Mouse (Mus musculus): ENCODE data around the gene Tfe3. TPM values are rescaled to one million over a fixed set of nuclear protein-coding genes. Genes with fewer than 3 reads are reported as not detected.
"Not testable (repeated sequence)": the region's sequence is repeated elsewhere in the genome, so short reads cannot be mapped to it uniquely, and the experiment has no call there.

The Tfe3 gene
- polyA plus RNA-seq (2016; fragmentation: Nextera tagmentation; extraction: Ambion mirVana), result 27.7 and 30.4 TPM in 2 replicates

- ATAC-seq (ENCODE audit: insufficient number of reproducible peaks, insufficient read depth, low FRiP score, low TSS enrichment, low read depth), result peak; percentile 95
- Histone ChIP-seq H3K9me3 (no peaks in the 10 kb centered on the region), H3K27me3 (no peaks in the 10 kb centered on the region), H3K27ac (0 out of 2 replicates have a peak within 1 kb of the TSS, but pooled peaks have one; percentile 29), H3K36me3 (peaks cover 13% of the 10 kb centered on the region), H3K4me1 (replicated peaks) (peaks cover 24% of the 10 kb centered on the region), H3K9ac (replicated peaks) (peak within 1 kb of the TSS; percentile 67), H3K4me3 (replicated peaks) (peak within 1 kb of the TSS; percentile 64), H3K4me2 (peak within 1 kb of the TSS; percentile 71)
- WGBS, result 20% methylated on average over 35 of the region's 38 CpGs
Observed at GRCm38 (mm10) chrX:7762137-7762920, at the start of gene Tfe3. Gene Tfe3 (plus strand): TSS chrX:7762560.

- H3K9me3 ChIP-seq; H3K9ac ChIP-seq (replicated peaks); H3K36me3 ChIP-seq; H3K27ac ChIP-seq; H3K27me3 ChIP-seq; H3K4me1 ChIP-seq (replicated peaks): not testable (repeated sequence)
- peak; percentile 73 for ATAC-seq (ENCODE audit: insufficient number of reproducible peaks, insufficient read depth, low FRiP score, low TSS enrichment, low read depth)
- Histone ChIP-seq H3K4me3 (replicated peaks) (peak overlapping the region; percentile 35), H3K4me2 (peak overlapping the region; percentile 51)
- WGBS, result 30% methylated on average over 6 of the region's 12 CpGs
Observed at GRCm38 (mm10) chrX:7713764-7714134, 48.6 kb upstream of the Tfe3 start.

GRCm38 (mm10) chrX:7714135-7714899, 48.0 kb upstream of the Tfe3 start, which contains the start of gene Wdr45:
Gene Wdr45 (plus strand): TSS chrX:7714333.
- 15% methylated on average over 22 of the region's 60 CpGs for WGBS
- H3K4me1 ChIP-seq (replicated peaks); H3K27me3 ChIP-seq; H3K36me3 ChIP-seq; H3K9ac ChIP-seq (replicated peaks); H3K9me3 ChIP-seq; H3K27ac ChIP-seq: not testable (repeated sequence)
- peak within 1 kb of the TSS; percentile 35 for H3K4me3 ChIP-seq (replicated peaks)
- peak; percentile 96 for ATAC-seq (ENCODE audit: insufficient number of reproducible peaks, insufficient read depth, low FRiP score, low TSS enrichment, low read depth)
- H3K4me2 ChIP-seq, result peak within 1 kb of the TSS; percentile 51

GRCm38 (mm10) chrX:7716058-7716457, 46.3 kb upstream of the Tfe3 start:
- H3K4me3 ChIP-seq (replicated peaks); H3K9me3 ChIP-seq; H3K9ac ChIP-seq (replicated peaks); ATAC-seq (ENCODE audit: insufficient number of reproducible peaks, insufficient read depth, low FRiP score, low TSS enrichment, low read depth); H3K4me1 ChIP-seq (replicated peaks); H3K36me3 ChIP-seq; H3K27ac ChIP-seq; H3K27me3 ChIP-seq; H3K4me2 ChIP-seq: not testable (repeated sequence)
- WGBS, result 61% methylated on average over 1 of the region's 1 CpGs

GRCm38 (mm10) chrX:7721514-7722281, 40.7 kb upstream of the Tfe3 start, which contains the start of gene Gm45208:
Gene Gm45208 (plus strand): TSS chrX:7722245.
- peaks cover 20% of the 10 kb centered on the region; the same call in 1 of the 2 replicates for H3K36me3 ChIP-seq
- no peaks in the 10 kb centered on the region for H3K27me3 ChIP-seq
- peak within 1 kb of the TSS; percentile 63 for H3K9ac ChIP-seq (replicated peaks)
- peak within 1 kb of the TSS; percentile 87 for H3K27ac ChIP-seq
- peak within 1 kb of the TSS; percentile 65 for H3K4me2 ChIP-seq
- 23% methylated on average over 22 of the region's 22 CpGs for WGBS
- peak; percentile 80; the same call in 1 of the 2 replicates for ATAC-seq (ENCODE audit: insufficient number of reproducible peaks, insufficient read depth, low FRiP score, low TSS enrichment, low read depth)
- H3K9me3 ChIP-seq, result no peaks in the 10 kb centered on the region
- H3K4me1 ChIP-seq (replicated peaks), result peaks cover 4% of the 10 kb centered on the region; the same call in 1 of the 2 replicates
- H3K4me3 ChIP-seq (replicated peaks), result peak within 1 kb of the TSS; percentile 53

GRCm38 (mm10) chrX:7722282-7722611, 40.1 kb upstream of the Tfe3 start:
- WGBS, result 13% methylated on average over 11 of the region's 11 CpGs
- Histone ChIP-seq H3K9ac (replicated peaks) (peak overlapping the region; percentile 63), H3K4me2 (peak overlapping the region; percentile 65), H3K4me1 (replicated peaks) (peaks cover 4% of the 10 kb centered on the region; the same call in 1 of the 2 replicates), H3K9me3 (no peaks in the 10 kb centered on the region), H3K4me3 (replicated peaks) (peak overlapping the region; percentile 53), H3K27ac (peak overlapping the region; percentile 87; the same call in 1 of the 2 replicates), H3K36me3 (peaks cover 26% of the 10 kb centered on the region; the same call in 1 of the 2 replicates), H3K27me3 (no peaks in the 10 kb centered on the region)
- peak; percentile 48; the same call in 1 of the 2 replicates for ATAC-seq (ENCODE audit: insufficient number of reproducible peaks, insufficient read depth, low FRiP score, low TSS enrichment, low read depth)

GRCm38 (mm10) chrX:7722691-7723090, 39.7 kb upstream of the Tfe3 start:
- H3K27ac ChIP-seq, result no peak overlapping the region
- no peak for ATAC-seq (ENCODE audit: insufficient number of reproducible peaks, insufficient read depth, low FRiP score, low TSS enrichment, low read depth)

GRCm38 (mm10) chrX:7724135-7724534, 38.2 kb upstream of the Tfe3 start:
- Histone ChIP-seq H3K9ac (replicated peaks) (no peak overlapping the region), H3K9me3 (no peaks in the 10 kb centered on the region), H3K4me2 (no peak overlapping the region), H3K4me1 (replicated peaks) (peaks cover 6% of the 10 kb centered on the region), H3K4me3 (replicated peaks) (no peak overlapping the region), H3K27me3 (no peaks in the 10 kb centered on the region), H3K36me3 (peaks cover 31% of the 10 kb centered on the region; the same call in 1 of the 2 replicates), H3K27ac (no peak overlapping the region)
- no peak for ATAC-seq (ENCODE audit: insufficient number of reproducible peaks, insufficient read depth, low FRiP score, low TSS enrichment, low read depth)
- 82% methylated on average over 7 of the region's 7 CpGs for WGBS

More at GRCm38 (mm10) chrX:7722691-7723090, 39.7 kb upstream of the Tfe3 start:
- no peaks in the 10 kb centered on the region for H3K27me3 ChIP-seq
- peak overlapping the region; percentile 65 for H3K4me2 ChIP-seq
- H3K4me1 ChIP-seq (replicated peaks), result peaks cover 4% of the 10 kb centered on the region; the same call in 1 of the 2 replicates
- H3K9ac ChIP-seq (replicated peaks), result peak overlapping the region; percentile 63; the same call in 1 of the 2 replicates
- H3K4me3 ChIP-seq (replicated peaks), result peak overlapping the region; percentile 53
- no peaks in the 10 kb centered on the region for H3K9me3 ChIP-seq
- 25% methylated on average over 4 of the region's 4 CpGs for WGBS
- peaks cover 30% of the 10 kb centered on the region; the same call in 1 of the 2 replicates for H3K36me3 ChIP-seq

- peaks cover 31% of the 10 kb centered on the region; the same call in 1 of the 2 replicates for H3K36me3 ChIP-seq
- H3K4me1 ChIP-seq (replicated peaks), result peaks cover 11% of the 10 kb centered on the region
- H3K4me2 ChIP-seq, result no peak overlapping the region
- H3K27ac ChIP-seq, result no peak overlapping the region
- no peaks in the 10 kb centered on the region for H3K9me3 ChIP-seq
- no peak overlapping the region for H3K9ac ChIP-seq (replicated peaks)
- H3K4me3 ChIP-seq (replicated peaks), result no peak overlapping the region
- ATAC-seq (ENCODE audit: insufficient number of reproducible peaks, insufficient read depth, low FRiP score, low TSS enrichment, low read depth), result no peak
- 84% methylated on average over 12 of the region's 12 CpGs for WGBS
- H3K27me3 ChIP-seq, result no peaks in the 10 kb centered on the region
Observed at GRCm38 (mm10) chrX:7725841-7726240, 36.5 kb upstream of the Tfe3 start.

GRCm38 (mm10) chrX:7727176-7727575, 35.2 kb upstream of the Tfe3 start:
- no peak for ATAC-seq (ENCODE audit: insufficient number of reproducible peaks, insufficient read depth, low FRiP score, low TSS enrichment, low read depth)
- Histone ChIP-seq H3K9ac (replicated peaks) (no peak overlapping the region; the same call in 1 of the 2 replicates), H3K36me3 (peaks cover 31% of the 10 kb centered on the region; the same call in 1 of the 2 replicates), H3K9me3 (no peaks in the 10 kb centered on the region), H3K4me1 (replicated peaks) (peaks cover 11% of the 10 kb centered on the region), H3K4me3 (replicated peaks) (no peak overlapping the region), H3K27me3 (no peaks in the 10 kb centered on the region), H3K27ac (no peak overlapping the region), H3K4me2 (no peak overlapping the region)
- WGBS, result 84% methylated on average over 13 of the region's 13 CpGs

Measured in limb, embryonic 12.5 days (tissue).